Mouse (Mus musculus): ENCODE results near the gene Slc16a11. TPM values are rescaled to one million over a fixed set of nuclear protein-coding genes. Genes with fewer than 3 reads are reported as not detected.

Slc16a11 gene
- polyA plus RNA-seq, 1 experiment, result 17.4 TPM

- Histone ChIP-seq H3K36me3 (ENCODE audit: control insufficient read depth, insufficient read depth) (no peaks in the 10 kb centered on the region), H3K4me2 (ENCODE audit: low read depth) (peak overlapping the region; percentile 100), H3K27me3 (ENCODE audit: control insufficient read depth, insufficient read depth, insufficient read length) (no peaks in the 10 kb centered on the region), H3ac (ENCODE audit: control insufficient read depth, insufficient read length) (peak overlapping the region; percentile 0), H3K4me3 (peak overlapping the region; percentile 59), H3K79me2 (ENCODE audit: control insufficient read depth, insufficient read depth) (no peaks in the 10 kb centered on the region)
- TF ChIP-seq TCF12 (IDR thresholded peaks at IDR 0.05; ENCODE audit: insufficient read depth, poor library complexity, severe bottlenecking) (no peak), MAX (IDR thresholded peaks at IDR 0.05; ENCODE audit: low read depth) (no peak), CEBPB (IDR thresholded peaks at IDR 0.05; ENCODE audit: insufficient read depth, poor library complexity, severe bottlenecking) (no peak), POLR2A (IDR thresholded peaks at IDR 0.05; ENCODE audit: insufficient read length, low read depth) (no peak), MYOD1 (IDR thresholded peaks at IDR 0.05; ENCODE audit: control insufficient read depth in 1 of 3, insufficient read length in 2 of 3, low read depth in 2 of 3) (no peak)
Measured at GRCm38 (mm10) chr11:70221603-70222500, 9.3 kb downstream of the Slc16a11 start.

GRCm38 (mm10) chr11:70223724-70224123, 11.2 kb downstream of the Slc16a11 start:
- H3K27me3 ChIP-seq (ENCODE audit: control insufficient read depth, insufficient read depth, insufficient read length), result no peaks in the 10 kb centered on the region
- no peak overlapping the region for H3K4me2 ChIP-seq (ENCODE audit: low read depth)
- H3ac ChIP-seq (ENCODE audit: control insufficient read depth, insufficient read length), result no peak overlapping the region
- no peaks in the 10 kb centered on the region for H3K36me3 ChIP-seq (ENCODE audit: control insufficient read depth, insufficient read depth)
- no peak for TF ChIP-seq TCF3 (IDR thresholded peaks at IDR 0.05; ENCODE audit: insufficient read length, low read depth)
- TF ChIP-seq CEBPB (IDR thresholded peaks at IDR 0.05; ENCODE audit: insufficient read depth, poor library complexity, severe bottlenecking), result no peak
- TF ChIP-seq POLR2AphosphoS2 (IDR thresholded peaks at IDR 0.05; ENCODE audit: insufficient read length, low read depth), result no peak
- no peak for TF ChIP-seq TCF12 (IDR thresholded peaks at IDR 0.05; ENCODE audit: insufficient read depth, poor library complexity, severe bottlenecking)
- TF ChIP-seq MYOD1 (IDR thresholded peaks at IDR 0.05; ENCODE audit: control insufficient read depth in 1 of 3, insufficient read length in 2 of 3, low read depth in 2 of 3), result no peak
- TF ChIP-seq SRF (IDR thresholded peaks at IDR 0.05; ENCODE audit: control insufficient read depth, insufficient read length, low read depth), result no peak
- no peak for TF ChIP-seq MAX (IDR thresholded peaks at IDR 0.05; ENCODE audit: low read depth)
- no peak for TF ChIP-seq POLR2A (IDR thresholded peaks at IDR 0.05; ENCODE audit: insufficient read length, low read depth)
- TF ChIP-seq MYOG (IDR thresholded peaks at IDR 0.05; ENCODE audit: control insufficient read depth in 1 of 3, insufficient read depth in 1 of 3, insufficient read length in 2 of 3, low read depth in 2 of 3), result no peak
- TF ChIP-seq USF1 (IDR thresholded peaks at IDR 0.05; ENCODE audit: low read depth), result no peak
- TF ChIP-seq REST (IDR thresholded peaks at IDR 0.05; ENCODE audit: insufficient read depth, insufficient read length), result no peak
- no peak for TF ChIP-seq E2F4 (IDR thresholded peaks at IDR 0.05; ENCODE audit: insufficient read depth)
- peaks cover 7% of the 10 kb centered on the region for H3K79me2 ChIP-seq (ENCODE audit: control insufficient read depth, insufficient read depth)
- no peak overlapping the region for H3K4me3 ChIP-seq

GRCm38 (mm10) chr11:70225798-70226601, 13.4 kb downstream of the Slc16a11 start:
- Histone ChIP-seq H3K4me2 (ENCODE audit: low read depth) (no peak overlapping the region), H3K4me3 (no peak overlapping the region), H3K27me3 (ENCODE audit: control insufficient read depth, insufficient read depth, insufficient read length) (no peaks in the 10 kb centered on the region)

GRCm38 (mm10) chr11:70226602-70226890, 14.0 kb downstream of the Slc16a11 start:
- H3K79me2 ChIP-seq (ENCODE audit: control insufficient read depth, insufficient read depth), result peaks cover 8% of the 10 kb centered on the region
- no peak overlapping the region for H3K4me2 ChIP-seq (ENCODE audit: low read depth)
- H3K4me3 ChIP-seq, result no peak overlapping the region
- TF ChIP-seq TCF3 (IDR thresholded peaks at IDR 0.05; ENCODE audit: insufficient read length, low read depth) (no peak), MYOD1 (IDR thresholded peaks at IDR 0.05; ENCODE audit: control insufficient read depth in 1 of 3, insufficient read length in 2 of 3, low read depth in 2 of 3) (no peak), MYOG (IDR thresholded peaks at IDR 0.05; ENCODE audit: control insufficient read depth in 1 of 3, insufficient read depth in 1 of 3, insufficient read length in 2 of 3, low read depth in 2 of 3) (no peak), POLR2AphosphoS2 (IDR thresholded peaks at IDR 0.05; ENCODE audit: insufficient read length, low read depth) (no peak), POLR2A (IDR thresholded peaks at IDR 0.05; ENCODE audit: insufficient read length, low read depth) (no peak), USF1 (IDR thresholded peaks at IDR 0.05; ENCODE audit: low read depth) (no peak), TCF12 (IDR thresholded peaks at IDR 0.05; ENCODE audit: insufficient read depth, poor library complexity, severe bottlenecking) (no peak), SRF (IDR thresholded peaks at IDR 0.05; ENCODE audit: control insufficient read depth, insufficient read length, low read depth) (no peak), MAX (IDR thresholded peaks at IDR 0.05; ENCODE audit: low read depth) (no peak), CEBPB (IDR thresholded peaks at IDR 0.05; ENCODE audit: insufficient read depth, poor library complexity, severe bottlenecking) (no peak)
- no peak overlapping the region for H3ac ChIP-seq (ENCODE audit: control insufficient read depth, insufficient read length)
- H3K36me3 ChIP-seq (ENCODE audit: control insufficient read depth, insufficient read depth), result no peaks in the 10 kb centered on the region
- H3K27me3 ChIP-seq (ENCODE audit: control insufficient read depth, insufficient read depth, insufficient read length), result no peaks in the 10 kb centered on the region

More at GRCm38 (mm10) chr11:70225798-70226601, 13.4 kb downstream of the Slc16a11 start:
- H3ac ChIP-seq (ENCODE audit: control insufficient read depth, insufficient read length), result no peak overlapping the region
- H3K79me2 ChIP-seq (ENCODE audit: control insufficient read depth, insufficient read depth), result peaks cover 8% of the 10 kb centered on the region
- TF ChIP-seq CEBPB (IDR thresholded peaks at IDR 0.05; ENCODE audit: insufficient read depth, poor library complexity, severe bottlenecking) (no peak), REST (IDR thresholded peaks at IDR 0.05; ENCODE audit: insufficient read depth, insufficient read length) (no peak), POLR2A (IDR thresholded peaks at IDR 0.05; ENCODE audit: insufficient read length, low read depth) (no peak), TCF12 (IDR thresholded peaks at IDR 0.05; ENCODE audit: insufficient read depth, poor library complexity, severe bottlenecking) (no peak), USF1 (IDR thresholded peaks at IDR 0.05; ENCODE audit: low read depth) (no peak)
- no peaks in the 10 kb centered on the region for H3K36me3 ChIP-seq (ENCODE audit: control insufficient read depth, insufficient read depth)
